Mouse (Mus musculus): ENCODE measurements around the gene Qpct. TPM values are rescaled to one million over a fixed set of nuclear protein-coding genes. Genes with fewer than 3 reads are reported as not detected.

The Qpct gene
- polyA plus RNA-seq, 1 experiment from 2014 or later: 8.2 TPM

- Histone ChIP-seq H3K27ac (no peak overlapping the region), H3K4me2 (replicated peaks) (no peak overlapping the region), H3K4me3 (no peak overlapping the region), H3K36me3 (no peaks in the 10 kb centered on the region), H3K4me1 (no peaks in the 10 kb centered on the region), H3K9ac (no peak overlapping the region), H3K9me3 (no peaks in the 10 kb centered on the region), H3K27me3 (replicated peaks) (no peaks in the 10 kb centered on the region)
- ATAC-seq (ENCODE audit: low FRiP score, low read depth): no peak
- 89% methylated on average over 6 of the region's 6 CpGs for WGBS
Observed at GRCm38 (mm10) chr17:79135826-79136225, 84.1 kb downstream of the Qpct start.

GRCm38 (mm10) chr17:79136401-79136800, 84.7 kb downstream of the Qpct start:
- Histone ChIP-seq H3K4me1 (no peaks in the 10 kb centered on the region), H3K4me3 (no peak overlapping the region), H3K4me2 (replicated peaks) (no peak overlapping the region), H3K9me3 (no peaks in the 10 kb centered on the region), H3K36me3 (no peaks in the 10 kb centered on the region), H3K27ac (no peak overlapping the region), H3K27me3 (replicated peaks) (no peaks in the 10 kb centered on the region), H3K9ac (no peak overlapping the region)
- 87% methylated on average over 2 of the region's 2 CpGs for WGBS
- no peak for ATAC-seq (ENCODE audit: low FRiP score, low read depth)

Other genes with a start within 250 kb of the Qpct start
- gene Heatr5b, start 216.5 kb upstream of the Qpct start, polyA plus RNA-seq (2016; fragmentation: Nextera tagmentation; extraction: Ambion mirVana): 23.6 and 24.7 TPM in 2 replicates
- 51.7 and 53.7 TPM in 2 replicates for gene Gpatch11, start 216.3 kb upstream of the Qpct start, polyA plus RNA-seq (2016; fragmentation: Nextera tagmentation; extraction: Ambion mirVana)
- gene Eif2ak2, start 169.3 kb upstream of the Qpct start, polyA plus RNA-seq (2016; fragmentation: Nextera tagmentation; extraction: Ambion mirVana): 4.3 and 5.5 TPM in 2 replicates
- not detected in 2 replicates for gene Sult6b1, start 144.9 kb upstream of the Qpct start, polyA plus RNA-seq (2016; fragmentation: Nextera tagmentation; extraction: Ambion mirVana)
- gene Cebpzos, start 135.4 kb upstream of the Qpct start, polyA plus RNA-seq (2016; fragmentation: Nextera tagmentation; extraction: Ambion mirVana): 101 and 107 TPM in 2 replicates
- gene Cebpz, start 114.8 kb upstream of the Qpct start, polyA plus RNA-seq (2016; fragmentation: Nextera tagmentation; extraction: Ambion mirVana): 58.5 and 60.1 TPM in 2 replicates
- gene Ndufaf7, start 114.8 kb upstream of the Qpct start, polyA plus RNA-seq (2016; fragmentation: Nextera tagmentation; extraction: Ambion mirVana): 49.5 and 51.1 TPM in 2 replicates
- gene Prkd3, start 31.1 kb upstream of the Qpct start, polyA plus RNA-seq (2016; fragmentation: Nextera tagmentation; extraction: Ambion mirVana): 35.6 and 36.8 TPM in 2 replicates

Data from neural tube, embryonic 12.5 days (tissue).